In the genomic region with DNA sequence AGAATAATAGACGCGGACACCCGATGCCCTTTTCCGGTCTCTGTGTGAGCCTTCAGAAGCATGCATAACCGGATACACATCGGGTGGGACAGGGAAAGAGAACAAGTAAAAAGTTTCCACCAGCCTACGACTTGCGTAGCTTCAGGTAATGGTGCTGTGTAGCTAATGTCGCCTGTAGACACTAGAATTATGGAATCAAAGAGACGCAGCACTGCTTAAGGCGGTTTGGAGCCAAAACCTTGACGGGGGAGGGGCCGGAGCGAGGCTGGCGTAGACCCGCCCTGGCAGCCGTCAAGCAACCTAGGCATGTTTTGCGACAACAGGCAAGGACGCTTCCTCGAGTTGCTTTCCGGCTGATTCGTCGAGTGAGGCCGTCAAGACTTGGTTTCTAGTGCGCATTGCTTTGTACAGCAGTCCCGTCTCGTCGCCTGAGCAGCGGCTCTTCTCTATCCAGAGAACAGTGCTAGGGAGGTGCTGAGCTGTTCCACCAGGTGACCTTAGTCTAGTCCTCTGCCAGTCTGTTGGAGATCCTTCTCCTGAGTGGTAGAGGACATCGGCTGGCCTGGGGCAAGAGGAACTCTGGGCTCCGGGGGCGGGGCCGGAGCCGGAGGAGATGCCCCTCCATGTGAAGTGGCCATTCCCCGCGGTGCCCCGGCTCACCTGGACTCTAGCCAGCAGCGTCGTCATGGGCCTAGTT, we compare ENCODE assay signal across 1 mouse cellular context.
TF ChIP-seq lines count a peak whose summit lies in the region.

No protein-coding gene starts in this region.

TF ChIP-seq in CH12.LX, 34 proteins besides CTCF, POLR2A, EP300 and RAD21:
- TF ChIP-seq MAZ (IDR thresholded peaks at IDR 0.05; ENCODE audit: low read depth, low read length): no peak
- TF ChIP-seq ZMIZ1 (IDR thresholded peaks at IDR 0.05; ENCODE audit: low read depth, low read length): 0 out of 2 replicates have a peak, but pooled peaks have one; percentile 45
- TF ChIP-seq TBP (conservative IDR thresholded peaks at IDR 0.05; ENCODE audit: low read depth, low read length): peak; percentile 62; the same call in 1 of the 2 replicates
- no peak for TF ChIP-seq MAFK (IDR thresholded peaks at IDR 0.05; ENCODE audit: insufficient replicate concordance, low read length)
- TF ChIP-seq ZKSCAN1 (IDR thresholded peaks at IDR 0.05; ENCODE audit: borderline replicate concordance, low read depth, low read length): no peak
- TF ChIP-seq CHD2 (IDR thresholded peaks at IDR 0.05; ENCODE audit: low read length): no peak
- peak; percentile 49; the same call in 1 of the 2 replicates for TF ChIP-seq ELF1 (IDR thresholded peaks at IDR 0.05; ENCODE audit: low read depth, low read length)
- no peak; the same call in 1 of the 2 replicates for TF ChIP-seq MAX (IDR thresholded peaks at IDR 0.05; ENCODE audit: low read length)
- no peak for TF ChIP-seq IRF4 (IDR thresholded peaks at IDR 0.05; ENCODE audit: low read depth, low read length)
- no peak for TF ChIP-seq CHD1 (IDR thresholded peaks at IDR 0.05; ENCODE audit: low read depth, low read length)
- no peak for TF ChIP-seq UBTF (IDR thresholded peaks at IDR 0.05; ENCODE audit: low read depth, low read length)
- TF ChIP-seq RCOR1 (conservative IDR thresholded peaks at IDR 0.05; ENCODE audit: low read depth, low read length): no peak
- TF ChIP-seq ETS1 (conservative IDR thresholded peaks at IDR 0.05; ENCODE audit: low read depth, low read length): no peak
- peak; percentile 42; the same call in 1 of the 2 replicates for TF ChIP-seq SIN3A (IDR thresholded peaks at IDR 0.05; ENCODE audit: low read length)
- no peak; the same call in 1 of the 2 replicates for TF ChIP-seq E2F4 (IDR thresholded peaks at IDR 0.05; ENCODE audit: insufficient replicate concordance, low read depth, low read length)
- TF ChIP-seq ZC3H11A (IDR thresholded peaks at IDR 0.05; ENCODE audit: low read depth, low read length): no peak
- no peak for TF ChIP-seq USF2 (conservative IDR thresholded peaks at IDR 0.05; ENCODE audit: low read depth, low read length)
- TF ChIP-seq USF1 (IDR thresholded peaks at IDR 0.05; ENCODE audit: low read depth, low read length): no peak
- TF ChIP-seq PAX5 (IDR thresholded peaks at IDR 0.05; ENCODE audit: low read length): no peak
- no peak for TF ChIP-seq BHLHE40 (IDR thresholded peaks at IDR 0.05; ENCODE audit: low read depth, low read length)
- TF ChIP-seq NELFE (IDR thresholded peaks at IDR 0.05; ENCODE audit: low read depth, low read length): peak; percentile 49; the same call in 1 of the 2 replicates
- TF ChIP-seq ZNF384 (IDR thresholded peaks at IDR 0.05; ENCODE audit: low read depth, low read length): no peak
- no peak for TF ChIP-seq GABPA (IDR thresholded peaks at IDR 0.05; ENCODE audit: insufficient replicate concordance, low read depth, low read length)
- 0 out of 2 replicates have a peak, but pooled peaks have one; percentile 9 for TF ChIP-seq KAT2A (IDR thresholded peaks at IDR 0.05; ENCODE audit: insufficient replicate concordance, low read length)
- no peak; the same call in 1 of the 2 replicates for TF ChIP-seq MXI1 (IDR thresholded peaks at IDR 0.05; ENCODE audit: low read depth, low read length)
- no peak for TF ChIP-seq POLR2AphosphoS2 (IDR thresholded peaks at IDR 0.05; ENCODE audit: low read depth, low read length)
- TF ChIP-seq MYC (IDR thresholded peaks at IDR 0.05; ENCODE audit: low read depth, low read length): 0 out of 2 replicates have a peak, but pooled peaks have one; percentile 2
- no peak; the same call in 1 of the 2 replicates for TF ChIP-seq NRF1 (IDR thresholded peaks at IDR 0.05; ENCODE audit: low read depth, low read length)
- no peak for TF ChIP-seq JUN (IDR thresholded peaks at IDR 0.05; ENCODE audit: insufficient read depth, low read depth, low read length)
- TF ChIP-seq HCFC1 (IDR thresholded peaks at IDR 0.05; ENCODE audit: low read depth, low read length): peak; percentile 70
- no peak for TF ChIP-seq MEF2A (IDR thresholded peaks at IDR 0.05; ENCODE audit: borderline replicate concordance, low read depth, low read length)
- no peak for TF ChIP-seq SMC3 (IDR thresholded peaks at IDR 0.05; ENCODE audit: low read depth, low read length)
- no peak for TF ChIP-seq JUND (conservative IDR thresholded peaks at IDR 0.05; ENCODE audit: low read depth, low read length)
- no peak for TF ChIP-seq TCF12 (IDR thresholded peaks at IDR 0.05; ENCODE audit: low read depth, low read length)
